Mouse (Mus musculus) adipocyte (in vitro differentiated cells): ENCODE measurements around the gene H3f3b.

ENCODE experiments used
- DNase-seq: peaks from one replicate; pipeline ENCODE4 v3.0.0-alpha.2; 2016; ENCODE audit warnings: low spot score

H3f3b gene

DNA sequence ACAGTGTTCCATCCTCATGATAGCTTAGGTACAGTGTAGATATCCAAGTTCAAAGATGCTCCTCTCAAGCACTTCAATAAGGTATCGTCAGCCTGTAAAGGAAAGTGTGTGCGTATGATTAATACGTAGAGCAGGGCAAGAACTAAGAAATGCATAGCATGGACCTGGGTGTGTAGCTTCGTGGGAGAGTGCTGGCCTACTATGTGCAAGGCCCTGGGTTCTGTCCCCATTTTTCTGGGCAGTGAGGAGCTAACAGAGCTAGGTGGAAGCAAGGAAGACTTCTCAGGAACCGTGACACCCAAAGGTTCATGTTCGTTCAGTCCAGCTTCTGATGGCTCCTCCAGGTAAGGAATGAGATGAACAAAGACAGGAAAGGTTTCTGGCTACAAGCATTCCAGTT, 17.4 kb upstream of the H3f3b start:
- DNase-seq, result no peak

DNA sequence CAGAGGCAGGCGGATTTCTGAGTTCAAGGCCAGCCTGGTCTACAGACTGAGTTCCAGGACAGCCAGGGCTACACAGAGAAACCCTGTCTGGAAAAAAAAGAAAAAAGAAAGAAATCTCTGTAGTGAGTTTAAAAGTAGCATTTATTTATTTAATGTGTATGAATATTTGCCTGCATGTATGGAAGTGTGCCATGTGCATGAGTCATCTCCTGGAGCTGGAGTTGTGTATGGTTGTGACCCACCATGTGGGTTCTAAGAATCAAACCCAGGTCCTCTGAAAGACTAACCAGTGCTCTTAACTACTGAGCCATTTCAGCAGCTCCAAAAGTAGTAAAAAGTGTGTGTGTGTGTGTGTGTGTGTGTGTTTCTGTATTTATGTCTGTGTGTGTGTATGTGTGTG, 15.5 kb upstream of the H3f3b start:
- no peak for DNase-seq

DNA sequence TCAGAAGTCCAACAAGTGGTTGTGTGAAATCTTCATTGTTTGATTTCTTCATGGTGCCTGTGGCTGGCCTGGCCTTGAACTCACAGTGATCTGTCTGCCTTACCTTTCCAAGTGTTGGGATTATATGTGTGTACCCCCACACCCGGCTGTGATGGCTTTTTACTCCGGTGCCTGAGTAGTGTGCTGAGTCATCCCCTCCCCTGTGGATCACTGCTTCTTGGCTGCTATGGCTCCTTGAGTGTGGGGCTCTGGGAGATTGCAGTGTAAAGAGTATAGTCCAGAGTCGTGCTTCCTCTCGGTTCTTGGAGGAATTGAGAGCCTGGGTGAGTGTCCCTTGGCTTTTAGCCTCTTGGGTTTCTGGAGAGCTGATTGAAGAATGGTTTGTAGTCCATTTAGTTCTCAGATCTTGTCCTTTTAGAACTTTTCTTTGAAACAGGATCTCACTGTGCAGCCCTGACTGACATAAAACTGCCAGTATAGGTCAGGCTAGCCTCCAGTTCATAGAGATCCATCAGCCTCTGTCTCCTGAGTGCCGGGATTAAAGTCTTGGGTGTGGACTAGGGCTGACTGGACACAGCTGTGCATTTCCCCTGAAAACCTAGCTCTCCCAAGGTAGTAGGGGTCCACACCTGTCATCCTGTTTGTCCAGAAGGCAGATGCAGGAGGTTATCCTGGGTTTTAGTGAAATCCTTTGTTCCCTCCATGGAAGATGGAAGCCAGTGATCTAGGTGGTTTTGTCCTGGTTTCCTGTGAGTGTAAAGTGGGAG, 14.8 kb upstream of the H3f3b start:
- DNase-seq, result no peak

DNA sequence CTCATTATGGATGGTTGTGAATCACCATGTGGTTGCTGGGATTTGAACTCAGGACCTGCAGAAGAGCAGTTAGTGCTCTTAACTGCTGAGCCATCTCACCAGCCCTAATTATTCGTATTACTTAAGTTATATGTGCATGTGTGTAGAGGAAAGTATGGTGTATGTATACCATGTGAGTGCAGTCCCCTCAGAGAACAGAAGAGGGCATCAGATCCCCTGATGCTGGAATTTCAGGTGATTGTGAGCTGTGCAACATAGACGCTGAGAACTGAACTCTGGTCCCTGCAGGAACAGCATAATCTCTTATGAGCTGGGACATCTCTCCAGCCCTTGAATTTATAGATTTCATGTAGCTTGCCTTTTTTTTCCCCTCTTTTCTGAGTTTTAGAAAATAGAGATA, 14.1 kb upstream of the H3f3b start:
- no peak for DNase-seq

DNA sequence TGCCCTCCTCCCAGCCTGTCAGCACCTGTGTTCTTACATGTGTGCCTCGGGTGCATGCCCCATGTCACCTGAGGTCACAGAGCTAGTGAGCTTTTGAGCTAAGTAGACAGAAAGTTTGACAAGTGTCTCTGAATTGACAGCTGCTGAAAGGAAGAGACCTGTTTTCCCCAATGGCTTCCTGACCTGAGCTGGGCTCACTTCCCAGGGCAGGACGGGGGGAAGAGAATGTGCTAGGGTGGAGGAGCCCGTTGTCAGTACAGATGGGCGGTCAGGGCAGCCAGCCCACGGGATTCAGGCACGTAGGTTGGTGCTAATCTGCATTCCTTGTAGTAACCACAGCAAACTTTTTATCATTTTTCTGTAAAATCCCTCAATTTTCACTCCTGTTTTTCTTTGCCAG, 12.8 kb upstream of the H3f3b start:
- no peak for DNase-seq

DNA sequence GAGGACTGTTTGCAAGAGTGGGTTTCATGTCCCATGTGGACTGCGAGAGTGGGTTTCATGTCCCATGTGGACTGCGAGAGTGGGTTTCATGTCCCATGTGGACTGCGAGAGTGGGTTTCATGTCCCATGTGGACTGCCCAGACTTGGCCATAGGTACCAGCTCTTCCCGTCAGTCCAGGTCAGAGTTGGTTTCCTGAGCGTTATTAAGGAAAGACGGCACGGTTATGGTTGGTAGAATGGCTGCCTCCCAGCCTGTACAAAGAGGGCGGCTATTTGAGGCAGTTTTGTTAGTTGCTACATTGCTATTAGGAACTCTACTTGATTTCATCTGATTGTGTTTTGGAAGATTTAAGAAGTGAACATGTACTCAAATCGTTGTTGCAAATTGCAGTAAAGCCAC, 10.1 kb upstream of the H3f3b start:
- no peak for DNase-seq

DNA sequence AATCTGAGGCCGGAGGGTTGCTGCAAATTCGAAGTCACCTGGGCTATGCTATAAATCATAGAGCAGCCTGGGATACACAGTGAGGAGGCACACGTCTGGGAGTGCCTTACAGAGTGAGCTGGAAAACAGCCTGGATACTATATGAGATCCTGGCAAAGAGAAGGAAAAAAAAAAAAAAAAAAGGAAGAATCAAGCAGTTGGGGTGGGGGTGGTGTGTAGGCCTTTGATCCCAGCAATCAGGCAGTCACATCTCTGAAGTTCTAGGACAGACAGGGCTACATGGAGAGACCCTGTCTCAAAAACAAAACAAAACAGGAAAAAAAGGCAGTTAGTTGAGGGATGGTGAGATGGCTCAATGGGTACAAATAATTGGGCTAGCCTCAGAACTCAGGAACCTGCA, 8.9 kb upstream of the H3f3b start:
- DNase-seq, result no peak

DNA sequence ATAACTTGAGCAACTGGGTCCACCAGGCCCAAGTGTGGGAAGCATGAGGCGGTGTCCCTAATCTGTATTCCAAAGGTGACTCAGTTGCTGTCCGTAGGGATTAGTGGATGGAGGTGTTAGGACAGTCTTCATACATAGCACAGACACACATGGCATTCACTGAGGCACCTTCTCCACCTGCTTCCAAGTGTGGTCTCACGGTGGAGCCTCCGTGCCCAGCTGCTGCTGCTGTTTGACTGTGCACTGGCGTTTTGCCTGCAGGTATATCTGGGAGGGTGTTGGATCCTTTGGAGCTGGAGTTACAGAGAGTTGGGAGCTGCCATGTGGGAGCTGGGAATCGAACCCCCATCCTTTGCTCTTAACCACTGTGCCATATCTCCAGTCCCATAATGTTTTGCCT, 6.8 kb upstream of the H3f3b start:
- no peak for DNase-seq

DNA sequence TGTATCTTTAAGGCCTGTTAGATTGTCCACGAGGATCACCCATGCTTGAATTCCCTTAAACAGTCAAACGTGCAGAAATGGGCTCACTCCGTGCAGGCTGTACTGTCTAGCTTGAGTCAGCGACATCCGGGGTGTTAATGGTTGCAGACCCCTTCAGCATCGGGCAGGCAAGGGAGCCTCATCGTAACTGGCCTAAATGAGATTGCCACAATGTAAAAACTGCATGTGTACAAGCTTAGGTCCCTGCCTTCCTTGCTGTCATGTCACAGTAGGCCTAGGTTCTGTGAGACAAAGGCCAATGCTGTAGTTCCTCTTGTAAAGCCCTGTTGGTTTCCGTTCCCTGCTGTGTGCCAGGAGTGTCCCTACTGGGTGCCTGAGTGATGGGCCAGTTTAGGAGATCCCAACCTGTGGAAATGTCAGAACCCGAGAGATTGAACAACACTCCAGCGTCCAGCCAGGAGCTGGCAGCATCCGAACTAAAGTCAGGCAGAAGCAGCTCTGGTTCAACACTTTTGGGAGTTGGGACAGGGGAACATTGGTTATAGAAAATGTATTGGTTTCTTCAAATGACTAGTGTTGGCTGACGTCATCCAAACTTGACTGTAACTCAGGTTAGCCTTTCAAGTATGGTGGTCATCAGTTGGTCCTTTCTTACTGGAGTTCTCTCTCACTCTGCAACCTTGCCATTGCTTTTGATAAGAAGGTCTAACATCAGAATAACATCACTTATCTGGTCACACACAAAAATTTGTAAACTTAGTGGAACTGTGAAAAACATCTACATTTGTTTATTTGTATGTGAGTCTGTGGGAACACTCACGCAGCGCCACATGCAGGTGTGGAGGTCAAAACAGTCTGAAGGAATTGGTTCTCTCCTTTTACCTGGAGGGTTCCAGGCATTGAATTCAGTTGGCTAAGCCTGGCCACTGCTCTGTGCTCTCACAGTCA, 3.4 kb upstream of the H3f3b start:
- peak; percentile 80 for DNase-seq

DNA sequence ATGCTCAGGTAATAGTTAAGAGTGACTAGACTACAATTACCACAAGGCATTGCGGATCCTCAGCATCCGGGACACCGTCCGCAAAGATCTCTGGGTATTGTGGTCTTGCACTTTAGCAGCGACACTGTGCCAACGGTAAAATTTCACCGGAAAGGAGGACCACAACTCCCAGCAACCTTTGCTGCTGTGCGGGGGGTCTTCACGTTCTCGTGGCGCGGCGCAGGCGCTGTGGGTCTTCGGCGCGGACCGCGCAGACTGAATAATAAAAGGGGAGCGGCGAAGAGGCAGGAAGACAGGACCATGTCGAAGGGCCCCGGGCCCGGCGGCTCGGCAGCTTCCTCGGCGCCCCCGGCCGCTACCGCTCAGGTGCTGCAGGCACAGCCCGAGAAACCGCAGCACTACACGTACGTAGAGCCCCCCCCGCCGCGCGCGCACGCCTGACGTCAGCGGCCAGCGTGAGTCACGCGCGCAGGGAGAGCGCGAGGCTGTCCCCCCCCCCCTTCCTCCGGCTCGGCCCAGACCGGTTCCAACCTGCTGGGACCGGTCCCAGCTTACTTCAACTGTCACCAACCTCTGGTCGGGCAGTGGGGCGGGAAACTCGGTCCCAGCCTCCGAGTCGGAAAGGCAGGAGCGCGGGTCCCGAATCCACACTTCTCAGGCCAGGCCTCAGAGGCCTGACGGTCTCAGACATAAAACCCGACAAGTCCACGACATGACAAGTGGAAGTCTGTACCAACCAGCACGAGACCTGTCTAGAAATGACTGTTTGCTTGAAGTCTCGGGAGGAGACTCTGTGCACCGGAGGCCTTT, 2.5 kb upstream of the H3f3b start, which contains the start of gene Unk:
Unk (plus strand) TSS at position 235 of the 810 bp plus-strand sequence.
- DNase-seq, result peak; percentile 99

DNA sequence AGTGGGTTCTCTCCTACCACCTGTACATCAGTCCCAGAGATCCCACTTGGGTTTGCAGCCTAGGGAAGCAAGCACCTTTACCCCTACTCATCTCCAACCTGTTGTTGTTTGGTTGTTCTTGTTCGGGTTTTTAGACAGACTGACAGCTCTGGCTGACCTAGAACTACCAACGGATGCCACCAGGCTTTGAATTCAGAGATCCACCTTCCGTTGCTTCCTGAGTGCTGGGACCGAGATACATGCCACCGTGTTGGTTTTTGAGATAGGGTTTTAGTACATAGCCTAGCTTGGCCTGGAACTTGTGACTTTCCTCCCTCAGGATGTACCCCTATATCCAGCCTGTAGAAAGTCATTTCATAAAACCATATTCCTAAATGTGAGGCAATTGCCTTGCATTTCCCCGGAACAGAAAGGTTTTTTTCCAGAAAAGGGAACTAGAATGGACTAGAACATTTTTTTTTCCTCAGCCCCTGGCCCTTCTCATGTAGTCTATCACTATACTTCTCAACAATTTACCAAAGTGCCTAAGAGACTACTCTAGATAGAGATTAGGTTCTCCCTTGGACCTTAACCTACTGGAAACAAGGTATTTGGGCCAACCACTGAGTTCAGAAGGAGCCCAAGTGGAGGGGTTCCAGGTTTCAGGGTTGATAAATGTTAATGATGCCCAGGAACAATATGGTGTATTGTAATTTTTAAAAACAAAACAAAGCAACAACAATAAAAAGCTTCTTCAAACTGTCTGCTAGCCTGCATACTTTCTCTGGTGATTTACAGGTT, 1.5 kb upstream of the H3f3b start:
- no peak for DNase-seq

DNA sequence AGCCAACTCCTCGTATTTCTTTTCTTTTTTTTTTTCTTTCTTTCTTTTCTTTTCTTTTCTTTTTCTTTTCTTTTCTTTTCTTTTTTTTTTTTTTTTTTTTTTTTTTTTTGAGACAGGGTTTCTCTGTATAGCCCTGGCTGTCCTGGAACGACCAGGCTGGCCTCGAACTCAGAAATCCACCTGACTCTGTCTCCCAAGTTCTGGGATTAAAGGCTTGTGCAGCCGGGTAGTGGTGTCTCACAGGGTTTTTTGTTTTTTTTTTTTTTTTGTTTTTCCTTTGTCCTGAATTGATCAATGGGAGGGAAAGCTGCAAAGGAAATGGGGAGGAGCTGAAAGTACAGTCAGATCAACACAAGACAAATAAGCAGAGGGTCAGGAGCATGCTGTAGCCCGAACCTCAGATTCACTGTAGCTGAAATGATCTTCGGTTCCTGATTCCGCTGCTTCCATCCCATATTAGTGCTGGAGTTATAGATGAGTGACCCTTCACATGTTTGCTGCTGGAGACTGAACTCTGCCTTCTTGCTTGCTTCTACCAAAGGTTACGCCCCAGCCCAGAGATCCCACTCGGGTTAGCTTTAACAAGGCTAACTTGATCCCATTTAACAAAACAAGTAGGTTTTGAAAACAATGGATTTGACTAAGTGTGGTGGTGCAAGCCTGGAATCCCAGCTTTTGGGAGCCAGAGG, 559 bp upstream of the H3f3b start:
- peak; percentile 38 for DNase-seq

DNA sequence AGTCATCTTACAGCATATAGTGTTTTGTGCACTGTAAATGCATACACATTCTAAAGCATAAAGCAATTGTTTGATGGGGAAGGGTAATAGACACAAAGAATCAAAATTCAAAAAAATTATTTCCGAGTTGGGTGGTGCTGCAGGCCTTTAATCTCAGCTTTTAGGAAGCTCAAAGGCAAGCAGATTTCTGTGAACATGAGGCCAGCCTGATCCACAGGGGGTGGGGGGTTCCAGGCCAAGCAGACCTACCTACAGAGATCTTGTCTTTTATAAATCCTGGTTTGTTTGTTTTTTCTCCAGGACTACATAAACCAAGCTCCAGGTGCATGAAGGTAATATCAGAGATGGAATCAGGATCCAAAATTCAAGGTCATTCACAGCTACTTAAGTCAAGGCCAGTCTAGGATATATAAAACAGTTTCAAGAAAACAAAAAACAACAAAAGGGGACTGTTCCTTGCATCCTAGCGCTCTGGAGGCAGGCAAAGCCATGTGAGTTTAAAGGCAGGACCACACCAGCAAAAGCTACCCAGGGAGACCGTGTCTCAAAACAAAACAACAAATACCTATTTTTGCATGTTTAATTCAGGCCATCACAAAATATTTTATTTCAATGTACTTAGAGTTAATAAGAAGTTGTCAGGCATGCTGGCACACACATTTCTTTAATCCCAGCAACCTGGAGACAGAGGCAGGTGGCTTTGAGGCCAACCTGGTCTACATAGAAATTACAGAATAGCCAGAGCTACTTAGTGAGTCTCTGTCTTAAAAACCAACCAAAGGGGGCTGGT, 2.5 kb downstream of the H3f3b start:
- DNase-seq, result no peak

DNA sequence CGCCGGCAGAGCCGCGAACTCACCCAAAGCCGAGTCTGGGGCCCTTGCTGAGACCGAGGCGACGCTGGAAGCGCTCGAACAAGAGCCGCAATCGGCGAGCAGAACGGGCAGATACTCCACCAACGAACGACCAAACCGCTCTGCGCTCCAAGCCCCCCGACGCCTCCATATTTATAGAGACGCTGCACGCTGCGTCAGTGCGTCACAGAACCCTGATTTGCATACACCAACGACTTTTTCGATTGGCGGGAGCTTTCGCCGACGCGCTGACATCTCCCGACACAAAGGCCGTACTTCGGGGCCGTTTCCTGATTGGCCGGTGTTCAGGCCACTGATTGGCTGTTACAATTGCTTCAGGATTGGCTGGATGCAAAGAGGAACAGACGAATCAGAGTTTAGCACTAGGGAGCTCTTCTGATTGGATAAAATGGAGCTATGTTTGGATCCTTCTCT, 3.4 kb downstream of the H3f3b start:
- peak; percentile 99 for DNase-seq

DNA sequence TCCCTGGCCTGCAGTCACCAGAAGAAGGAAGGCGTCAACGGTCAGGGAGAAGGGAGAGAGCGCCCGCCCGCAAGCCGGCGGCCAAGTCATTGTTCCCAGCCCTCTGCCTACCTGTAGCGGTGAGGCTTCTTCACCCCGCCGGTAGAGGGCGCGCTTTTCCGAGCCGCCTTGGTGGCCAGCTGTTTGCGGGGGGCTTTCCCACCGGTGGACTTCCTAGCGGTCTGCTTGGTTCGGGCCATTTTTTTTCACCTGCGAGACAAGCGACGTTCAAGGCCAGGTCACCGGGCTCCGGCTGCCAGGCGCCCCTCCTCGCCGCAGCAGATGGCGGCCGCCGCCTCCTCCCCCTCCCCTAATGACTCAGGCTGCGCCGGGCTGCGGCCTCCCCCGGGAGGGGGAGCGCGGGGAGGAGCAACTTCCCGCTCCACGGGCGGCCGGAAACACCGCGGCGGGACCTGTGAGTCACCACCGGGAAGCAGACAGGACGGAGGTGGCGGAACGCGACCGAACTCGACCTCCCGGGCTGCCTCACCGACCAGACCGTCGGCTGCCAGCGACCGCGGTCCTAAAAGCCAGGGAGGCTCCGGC, 3.9 kb downstream of the H3f3b start:
- peak; percentile 65 for DNase-seq

DNA sequence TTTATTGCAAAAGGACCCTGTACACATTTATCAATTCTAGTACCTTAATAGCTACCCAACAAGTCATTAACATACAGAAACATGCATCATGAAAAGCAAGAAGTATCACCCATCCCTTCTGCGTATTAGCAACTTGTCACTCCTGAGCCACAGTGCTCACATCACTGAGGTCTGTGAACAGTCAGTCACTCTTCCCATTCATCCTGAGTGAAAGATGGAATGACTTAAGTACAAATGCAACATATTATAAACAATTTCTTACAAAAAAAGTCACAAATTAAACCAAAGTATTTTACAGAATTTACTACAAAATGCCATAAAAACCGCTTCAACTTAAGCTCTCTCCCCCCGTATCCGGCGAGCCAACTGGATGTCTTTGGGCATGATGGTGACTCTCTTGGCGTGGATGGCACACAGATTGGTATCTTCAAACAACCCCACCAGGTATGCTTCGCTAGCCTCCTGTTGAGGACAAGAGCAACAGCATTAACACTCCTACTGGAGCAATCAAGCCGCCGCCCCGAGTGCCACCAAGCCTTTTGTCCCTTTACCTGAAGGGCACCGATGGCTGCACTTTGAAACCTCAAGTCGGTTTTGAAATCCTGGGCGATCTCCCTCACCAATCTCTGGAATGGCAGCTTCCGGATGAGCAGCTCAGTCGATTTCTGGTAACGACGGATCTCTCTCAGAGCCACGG, 4.5 kb downstream of the H3f3b start:
- DNase-seq, result peak; percentile 51

DNA sequence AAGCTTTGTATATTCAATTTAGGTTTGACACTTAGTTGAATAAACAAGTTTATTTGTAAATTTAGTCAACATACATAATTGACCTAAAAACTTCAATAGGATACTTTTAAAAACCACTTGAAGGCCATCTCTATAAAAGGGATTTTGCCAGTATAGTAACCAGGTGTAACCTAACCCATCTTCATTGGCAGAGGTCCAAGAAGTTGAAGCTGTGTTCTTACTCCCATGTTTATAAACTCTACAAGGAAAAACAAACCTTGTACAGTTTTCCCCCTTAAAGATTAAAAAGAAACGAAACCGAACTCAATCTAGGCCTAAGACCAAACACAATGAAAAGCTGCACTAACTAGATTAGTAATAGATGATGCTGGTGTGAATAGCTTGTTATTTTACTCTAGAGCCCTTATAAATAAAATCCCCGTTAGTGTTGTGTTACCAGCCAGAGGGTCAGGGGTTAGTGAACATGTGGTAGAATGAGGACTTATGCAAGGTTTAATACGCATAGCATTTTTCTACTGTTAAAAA, 5.4 kb downstream of the H3f3b start:
- DNase-seq, result peak; percentile 60

DNA sequence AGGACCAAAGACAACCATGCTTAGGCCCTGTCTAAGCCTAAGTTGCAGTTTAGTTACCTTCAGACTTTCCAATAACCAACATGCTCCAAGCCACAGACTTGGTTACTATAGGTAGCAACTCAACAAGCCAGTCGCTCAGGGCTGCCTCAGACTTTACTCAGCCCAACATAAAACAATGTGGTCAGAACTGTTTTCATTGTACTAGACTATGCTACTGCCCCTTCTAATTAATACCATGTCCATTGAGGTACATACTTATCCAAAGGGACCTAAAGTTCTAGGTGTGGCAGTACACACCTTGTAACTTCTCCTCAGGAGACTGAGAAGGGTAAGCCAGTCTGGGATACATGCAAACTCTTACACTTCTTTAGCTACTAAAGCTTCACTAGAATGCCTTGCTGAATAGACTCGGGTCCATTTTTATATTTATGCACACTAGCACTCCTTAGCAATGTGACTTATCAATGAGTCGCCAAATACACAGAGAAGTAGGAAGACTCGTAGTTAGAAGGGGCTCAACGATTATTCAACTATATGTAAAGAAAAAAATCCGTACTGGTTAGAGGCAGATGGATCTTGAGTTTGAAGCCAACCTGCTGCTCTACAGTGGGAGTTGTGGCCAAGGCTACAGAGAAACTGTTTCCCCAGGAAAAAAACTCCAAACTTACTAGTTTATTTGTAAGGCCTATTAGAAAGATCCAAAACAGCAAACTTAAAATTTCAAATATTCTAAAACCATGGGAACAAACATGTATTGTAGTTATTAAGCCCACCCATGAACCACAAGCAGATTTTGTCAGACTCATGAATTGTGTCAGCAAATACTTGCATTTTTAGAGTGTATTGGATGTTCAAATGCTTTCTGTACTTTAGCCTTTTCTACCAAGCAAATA, 6.2 kb downstream of the H3f3b start:
- DNase-seq, result peak; percentile 77
